Mouse (Mus musculus): ENCODE measurements at regions not wholly inside any gene's neighbourhood (a gene's known extent, or its start where the extent isn't known, plus 50 kb on each side); places are given as distances from the start of the nearest gene placed in this dataset.
A peak's percentile ranks its signal among the peaks of the same experiment; 100 is the strongest.

DNA sequence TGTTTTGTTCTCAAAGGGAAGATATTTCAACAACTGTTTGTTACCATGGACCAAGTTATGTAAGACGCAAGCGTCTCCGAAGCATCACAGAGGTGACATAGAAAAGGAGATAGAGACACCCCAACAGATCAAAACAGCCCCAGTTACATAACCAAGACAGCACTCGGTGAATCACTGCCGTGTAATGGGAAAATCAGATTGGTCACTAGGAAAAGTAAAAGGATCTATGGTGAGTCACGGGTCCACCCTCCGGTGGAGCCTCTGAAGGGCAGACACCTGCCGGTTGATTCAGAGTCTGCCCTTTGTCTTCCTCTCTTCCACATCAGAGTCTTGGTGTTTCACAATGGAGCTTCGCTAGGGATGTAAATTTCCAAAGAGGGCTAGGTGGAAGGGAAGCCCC lies 62.9 kb upstream of the Odc1 start:
- no peaks in the 10 kb centered on the region for H3K27me3 ChIP-seq (ENCODE audit: control insufficient read depth, insufficient read depth, low read length, poor library complexity, severe bottlenecking)
- no peaks in the 10 kb centered on the region for H3K36me3 ChIP-seq (ENCODE audit: control insufficient read depth, insufficient read depth, low read length, poor library complexity, severe bottlenecking)
- DNase-seq (ENCODE audit: low read depth, low spot score), result no peak

DNA sequence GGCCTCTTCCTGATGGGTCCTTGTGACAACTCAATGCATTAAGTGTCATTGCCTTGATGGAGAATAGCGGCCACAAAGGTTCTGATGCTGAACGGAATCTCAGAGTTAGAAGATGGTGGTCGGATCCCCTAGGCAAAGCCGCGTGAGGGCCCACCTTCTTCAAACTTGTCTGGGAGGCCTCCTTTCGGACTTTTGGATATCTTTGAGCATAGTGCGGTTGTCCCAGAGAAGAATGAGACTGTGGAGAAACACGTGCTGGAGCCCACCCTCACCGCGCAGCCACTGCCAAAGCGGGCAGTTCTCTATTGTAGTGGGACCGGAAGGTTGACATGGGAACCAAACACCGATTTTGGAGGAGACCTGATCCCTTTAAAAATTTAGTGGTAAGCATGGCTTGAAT lies 62.4 kb upstream of the Odc1 start:
- DNase-seq (ENCODE audit: low read depth, low spot score), result no peak

DNA sequence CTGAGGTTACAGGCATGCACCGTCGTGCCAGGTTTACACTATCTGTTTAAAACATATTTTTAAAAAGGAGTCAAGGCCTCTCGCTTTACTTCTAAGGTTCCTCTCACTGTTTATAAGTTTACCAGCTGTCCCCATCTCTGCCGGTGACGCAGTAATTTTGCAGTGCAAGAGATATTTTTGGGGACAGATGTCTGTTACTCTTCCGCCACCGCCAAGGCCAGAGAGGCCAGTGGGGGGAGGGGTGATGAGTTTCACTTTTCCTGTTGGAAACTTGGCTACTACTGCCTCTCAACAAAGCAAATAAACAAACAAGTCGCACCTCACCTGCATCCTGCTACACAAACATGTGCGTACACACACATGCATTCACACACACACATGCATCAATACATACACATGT lies 60.1 kb upstream of the Odc1 start:
- DNase-seq (ENCODE audit: low read depth, low spot score), result no peak
- Histone ChIP-seq H3K27me3 (ENCODE audit: control insufficient read depth, insufficient read depth, low read length, poor library complexity, severe bottlenecking) (no peaks in the 10 kb centered on the region), H3K36me3 (ENCODE audit: control insufficient read depth, insufficient read depth, low read length, poor library complexity, severe bottlenecking) (no peaks in the 10 kb centered on the region)

More for the DNA sequence above, 62.4 kb upstream of the Odc1 start:
- H3K36me3 ChIP-seq (ENCODE audit: control insufficient read depth, insufficient read depth, low read length, poor library complexity, severe bottlenecking), result no peaks in the 10 kb centered on the region
- no peaks in the 10 kb centered on the region for H3K27me3 ChIP-seq (ENCODE audit: control insufficient read depth, insufficient read depth, low read length, poor library complexity, severe bottlenecking)

DNA sequence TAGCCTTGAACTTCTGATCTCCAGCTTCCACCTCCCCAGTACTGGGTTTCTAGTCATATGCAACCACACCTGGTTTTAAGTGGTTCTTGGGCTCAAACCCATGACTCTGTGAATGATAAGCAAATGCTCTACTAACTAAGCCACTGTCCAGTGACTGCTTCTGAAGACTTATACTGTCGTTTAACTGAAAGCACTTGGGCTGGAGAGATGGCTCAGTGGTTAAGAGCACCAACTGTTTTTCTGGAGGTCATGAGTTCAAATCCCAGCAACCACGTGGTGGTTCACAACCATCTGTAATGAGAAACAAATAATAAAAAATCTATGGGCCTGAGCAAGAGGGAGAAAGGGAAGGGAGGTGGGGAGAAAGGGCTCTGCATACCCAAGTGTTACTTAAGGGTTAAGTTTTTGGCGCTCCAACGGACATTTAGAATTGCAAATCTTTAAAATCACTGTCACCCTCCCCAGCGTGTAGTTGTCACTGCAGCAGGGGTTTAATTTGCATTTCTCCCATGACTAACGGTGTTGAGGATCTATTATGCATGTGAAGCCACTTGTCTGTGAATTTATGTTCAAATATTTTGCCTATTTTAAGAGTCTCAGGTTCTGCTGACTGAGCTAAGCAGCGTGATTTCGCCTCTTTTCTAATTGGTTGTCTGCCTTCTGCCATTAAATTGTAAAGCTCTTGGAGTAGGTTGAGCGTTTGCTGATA lies 58.4 kb upstream of the Odc1 start:
- peak; percentile 40 for DNase-seq (ENCODE audit: low read depth, low spot score)
- H3K27me3 ChIP-seq (ENCODE audit: control insufficient read depth, insufficient read depth, low read length, poor library complexity, severe bottlenecking), result no peaks in the 10 kb centered on the region
- no peaks in the 10 kb centered on the region for H3K36me3 ChIP-seq (ENCODE audit: control insufficient read depth, insufficient read depth, low read length, poor library complexity, severe bottlenecking)

DNA sequence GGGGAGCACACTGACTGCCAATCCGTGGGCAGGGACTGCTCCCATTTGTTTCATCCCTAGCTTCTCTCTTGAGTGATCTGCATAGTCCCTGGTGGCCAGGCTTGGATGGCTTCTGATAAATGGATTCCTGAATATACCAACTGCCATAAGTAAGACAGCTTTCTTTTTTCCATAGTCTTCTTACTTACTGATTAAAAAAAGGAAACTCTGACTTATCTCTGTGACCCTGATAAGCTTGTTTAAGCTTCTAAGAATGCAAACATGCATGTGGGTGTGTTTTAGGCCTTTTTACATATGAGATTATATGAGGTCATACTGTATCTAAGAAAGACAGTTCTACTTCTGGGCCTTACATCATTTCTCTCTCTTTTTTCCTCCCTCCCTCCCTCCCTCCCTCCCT lies 57.3 kb upstream of the Odc1 start:
- H3K36me3 ChIP-seq (ENCODE audit: control insufficient read depth, insufficient read depth, low read length, poor library complexity, severe bottlenecking), result no peaks in the 10 kb centered on the region
- H3K27me3 ChIP-seq (ENCODE audit: control insufficient read depth, insufficient read depth, low read length, poor library complexity, severe bottlenecking), result no peaks in the 10 kb centered on the region
- DNase-seq (ENCODE audit: low read depth, low spot score), result no peak

DNA sequence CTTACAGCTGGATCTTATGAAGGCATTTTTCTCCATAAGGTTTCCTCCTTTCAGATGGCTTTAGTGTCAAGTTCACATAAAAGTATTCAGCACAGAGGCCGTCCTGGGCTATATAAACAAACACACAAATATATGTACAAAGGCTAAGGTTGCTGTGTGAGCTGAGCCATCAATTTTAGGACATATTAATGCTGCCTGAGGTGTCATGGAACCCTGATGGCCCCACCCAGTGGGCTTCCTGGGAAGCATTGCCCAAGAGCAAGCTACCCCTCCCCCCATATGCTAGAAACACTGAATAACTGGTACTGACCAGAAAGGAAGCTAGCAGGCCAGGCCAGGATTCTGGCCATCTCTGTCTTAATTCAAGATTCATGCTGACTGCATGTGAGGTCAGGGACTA lies 56.4 kb upstream of the Odc1 start:
- H3K36me3 ChIP-seq (ENCODE audit: control insufficient read depth, insufficient read depth, low read length, poor library complexity, severe bottlenecking), result no peaks in the 10 kb centered on the region
- no peaks in the 10 kb centered on the region for H3K27me3 ChIP-seq (ENCODE audit: control insufficient read depth, insufficient read depth, low read length, poor library complexity, severe bottlenecking)
- no peak for DNase-seq (ENCODE audit: low read depth, low spot score)

DNA sequence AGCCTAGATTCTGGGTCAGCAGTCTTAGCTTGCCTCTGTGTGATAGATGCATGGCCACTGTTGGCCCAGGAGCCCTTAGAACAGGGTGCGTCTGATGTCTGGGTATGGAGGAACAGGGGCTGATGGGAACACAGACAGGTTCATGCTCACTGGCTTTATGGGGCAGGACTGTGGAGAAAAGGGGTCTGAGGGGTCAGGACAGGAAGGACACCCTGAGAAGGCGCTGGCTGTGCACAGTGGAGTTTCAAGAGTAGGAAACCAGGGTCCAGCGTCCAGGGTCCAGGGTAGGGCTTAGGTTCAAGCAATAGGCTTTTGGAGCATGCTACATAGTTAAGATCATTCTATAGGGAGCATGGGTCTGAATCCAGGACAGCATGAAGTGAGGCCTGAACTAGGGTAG lies 54.6 kb upstream of the Odc1 start:
- no peaks in the 10 kb centered on the region for H3K36me3 ChIP-seq (ENCODE audit: control insufficient read depth, insufficient read depth, low read length, poor library complexity, severe bottlenecking)
- no peak for DNase-seq (ENCODE audit: low read depth, low spot score)
- H3K27me3 ChIP-seq (ENCODE audit: control insufficient read depth, insufficient read depth, low read length, poor library complexity, severe bottlenecking), result no peaks in the 10 kb centered on the region

DNA sequence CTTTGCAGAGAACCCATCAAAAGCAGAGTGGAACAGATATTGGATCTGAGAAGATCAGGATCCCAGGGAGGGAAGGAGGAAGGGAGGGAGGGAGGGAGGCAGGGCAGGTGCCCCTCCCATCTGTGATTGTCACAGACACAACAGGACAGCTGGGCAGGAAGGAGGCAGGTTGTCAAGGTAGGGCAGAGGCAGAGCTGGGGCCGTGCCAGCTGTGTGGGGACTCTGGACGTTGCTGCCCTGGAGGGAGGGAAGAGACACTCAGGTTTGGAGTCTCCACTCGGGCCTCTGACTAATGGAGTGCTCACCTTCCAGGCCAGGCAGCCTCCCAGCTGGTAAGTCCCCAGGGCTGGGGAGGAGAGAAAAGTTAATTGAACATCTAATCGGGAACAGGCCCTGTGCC lies 52.0 kb upstream of the Odc1 start:
- Histone ChIP-seq H3K36me3 (ENCODE audit: control insufficient read depth, insufficient read depth, low read length, poor library complexity, severe bottlenecking) (no peaks in the 10 kb centered on the region), H3K27me3 (ENCODE audit: control insufficient read depth, insufficient read depth, low read length, poor library complexity, severe bottlenecking) (no peaks in the 10 kb centered on the region)
- no peak for DNase-seq (ENCODE audit: low read depth, low spot score)

DNA sequence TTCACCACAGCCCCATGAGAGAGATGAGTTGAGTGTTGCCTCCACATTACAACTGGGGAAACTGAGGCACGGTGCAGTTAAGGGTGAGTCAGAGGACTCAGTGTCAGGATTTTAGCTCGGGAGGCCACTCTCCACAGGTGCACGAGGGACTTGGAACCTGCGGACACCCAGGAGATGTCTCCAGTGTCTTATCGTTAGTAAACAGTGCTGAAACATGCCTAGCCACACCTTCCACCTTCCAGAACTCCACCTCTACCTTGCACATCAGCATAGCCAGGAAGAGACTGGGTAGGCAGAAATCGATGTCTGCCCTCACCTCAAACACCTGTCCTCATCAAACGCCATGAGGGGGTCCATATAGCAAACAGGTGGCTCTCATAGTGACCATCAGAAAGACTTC lies 51.5 kb upstream of the Odc1 start:
- no peak for DNase-seq (ENCODE audit: low read depth, low spot score)
- Histone ChIP-seq H3K36me3 (ENCODE audit: control insufficient read depth, insufficient read depth, low read length, poor library complexity, severe bottlenecking) (no peaks in the 10 kb centered on the region), H3K27me3 (ENCODE audit: control insufficient read depth, insufficient read depth, low read length, poor library complexity, severe bottlenecking) (no peaks in the 10 kb centered on the region)

DNA sequence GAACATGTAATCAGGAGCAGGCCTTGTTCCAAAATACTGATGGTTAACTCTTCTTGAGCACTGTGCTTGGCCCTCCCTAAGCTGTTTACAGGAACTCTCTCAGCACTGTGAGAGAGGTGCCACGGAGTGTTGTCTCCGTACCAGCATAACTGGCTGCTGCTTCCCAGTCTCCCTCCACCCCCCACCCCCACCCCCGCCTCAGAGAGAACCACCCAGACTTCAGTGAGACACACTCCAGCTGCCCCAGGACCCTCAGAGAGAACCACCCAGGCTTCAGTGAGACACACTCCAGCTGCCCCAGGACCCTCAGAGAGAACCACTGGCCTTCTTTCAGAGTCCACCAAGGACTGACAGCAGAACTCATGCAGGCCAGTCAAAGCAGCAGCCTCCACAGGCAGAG lies 50.8 kb upstream of the Odc1 start:
- no peaks in the 10 kb centered on the region for H3K36me3 ChIP-seq (ENCODE audit: control insufficient read depth, insufficient read depth, low read length, poor library complexity, severe bottlenecking)
- no peak for DNase-seq (ENCODE audit: low read depth, low spot score)
- no peaks in the 10 kb centered on the region for H3K27me3 ChIP-seq (ENCODE audit: control insufficient read depth, insufficient read depth, low read length, poor library complexity, severe bottlenecking)

Measured in splenic B cell, adult 2 months (primary cell).